Mouse (Mus musculus) urinary bladder, adult 2 months (tissue): Measurements from ENCODE around the gene Alkbh4. TPM values are rescaled to one million over a fixed set of nuclear protein-coding genes. Genes with fewer than 3 reads are reported as not detected.

Experiments
- DNase-seq: peaks from one replicate; pipeline ENCODE4 v3.0.0; 2022; ENCODE audit warnings: low spot score
- polyA plus RNA-seq: library from polyadenylated mRNA; depleted of rRNA; stranded (reverse); fragments of >200 nt; gene quantifications from 2 replicates; pipeline ENCODE4 v1.2.3, GENCODE M21; 2012; rRNA removed

The Alkbh4 gene
- polyA plus RNA-seq, 1 experiment: 11.3 TPM

DNA sequence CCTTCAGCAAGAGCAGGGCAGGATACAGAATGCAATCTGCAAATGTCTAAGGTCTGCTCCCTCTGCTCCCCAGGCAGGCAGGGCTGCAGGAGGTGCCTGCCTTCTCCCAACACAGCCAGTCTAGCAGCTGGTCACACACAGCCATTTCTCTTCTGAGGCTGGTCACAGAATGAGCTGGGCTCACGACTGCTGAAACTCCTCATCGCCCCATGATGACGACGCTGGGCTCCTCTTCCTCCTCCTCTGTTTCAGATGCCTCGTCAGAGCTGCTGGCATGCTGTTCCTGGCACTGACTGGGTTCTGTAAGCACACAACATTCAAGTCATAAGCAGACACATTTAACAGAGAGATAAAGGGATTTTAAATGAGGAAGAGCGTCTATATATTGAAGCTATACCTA is 45.3 kb downstream of the Alkbh4 start:
- no peak for DNase-seq

GRCm38 (mm10) chr5:136182049-136182448 is 46.1 kb downstream of the Alkbh4 start:
- no peak for DNase-seq

- no peak for DNase-seq
Measured at GRCm38 (mm10) chr5:136182830-136183229, 46.9 kb downstream of the Alkbh4 start.

DNA sequence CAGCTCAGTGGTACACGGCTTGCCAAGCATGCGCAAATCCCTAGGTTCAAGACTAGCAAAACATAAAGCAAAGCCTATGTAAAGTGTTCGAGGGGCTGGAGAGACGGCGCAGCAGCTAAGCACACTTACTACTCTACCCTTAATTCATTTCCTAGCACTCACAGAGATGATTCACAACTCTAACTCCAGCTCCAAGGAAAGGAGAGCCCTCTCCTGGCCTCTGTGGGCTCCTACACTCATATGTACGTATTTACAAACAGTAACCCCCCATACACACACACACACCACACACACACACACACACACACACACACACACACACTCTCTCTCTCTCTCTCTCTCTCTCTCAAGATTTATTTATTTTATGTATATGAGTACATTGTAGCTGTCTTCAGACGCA is 47.8 kb downstream of the Alkbh4 start:
- no peak for DNase-seq

DNA sequence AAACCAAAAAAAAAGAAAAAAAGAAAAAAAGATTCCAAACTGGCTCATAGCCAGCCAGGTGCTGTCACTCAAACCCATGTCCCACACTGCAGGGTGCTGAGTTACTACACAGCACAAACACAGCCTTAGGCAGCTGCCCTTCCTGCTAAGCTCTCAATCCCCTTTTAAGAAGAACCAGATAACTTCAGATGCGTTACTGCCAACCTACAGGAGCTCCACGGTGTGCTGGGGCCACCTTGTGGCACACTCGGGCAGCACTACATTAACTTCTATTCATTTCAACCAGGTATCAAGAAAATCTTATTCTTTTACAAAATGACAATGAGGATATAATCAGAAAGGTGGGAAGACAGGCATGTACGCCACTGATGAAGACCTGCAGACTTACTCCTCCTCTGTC is 50.8 kb downstream of the Alkbh4 start:
- DNase-seq: no peak

Other genes with a start within 250 kb of the Alkbh4 start
- gene Hspb1, start 248.2 kb upstream of the Alkbh4 start, polyA plus RNA-seq: 816 and 846 TPM in 2 replicates
- 54.0 and 76.6 TPM in 2 replicates for gene Ywhag, start 201.5 kb upstream of the Alkbh4 start, polyA plus RNA-seq
- gene Ssc4d, start 161.6 kb upstream of the Alkbh4 start, polyA plus RNA-seq: 3.4 and 4.2 TPM in 2 replicates
- gene Zp3, start 156.0 kb upstream of the Alkbh4 start, polyA plus RNA-seq: not detected in 2 replicates
- gene Dtx2, start 141.3 kb upstream of the Alkbh4 start, polyA plus RNA-seq: 16.8 and 17.3 TPM in 2 replicates
- gene Upk3b, start 97.7 kb upstream of the Alkbh4 start, polyA plus RNA-seq: 113 and 152 TPM in 2 replicates
- 4.5 and 6.1 TPM in 2 replicates for gene Upk3bl, start 81.7 kb upstream of the Alkbh4 start, polyA plus RNA-seq
- 10.6 and 16.6 TPM in 2 replicates for gene Rasa4, start 52.2 kb upstream of the Alkbh4 start, polyA plus RNA-seq
- gene Polr2j, start 19.5 kb upstream of the Alkbh4 start, polyA plus RNA-seq: 104 and 141 TPM in 2 replicates
- 20.5 and 22.6 TPM in 2 replicates for gene Lrwd1, start 72 bp upstream of the Alkbh4 start, polyA plus RNA-seq
- 9.8 and 10.8 TPM in 2 replicates for gene Orai2, start 34.6 kb downstream of the Alkbh4 start, polyA plus RNA-seq
- 20.8 and 23.3 TPM in 2 replicates for gene Prkrip1, start 62.8 kb downstream of the Alkbh4 start, polyA plus RNA-seq
- 1.8 and 2.2 TPM in 2 replicates for gene Sh2b2, start 110.4 kb downstream of the Alkbh4 start, polyA plus RNA-seq